Mouse (Mus musculus): ENCODE measurements around the gene Lat2.

DNA sequence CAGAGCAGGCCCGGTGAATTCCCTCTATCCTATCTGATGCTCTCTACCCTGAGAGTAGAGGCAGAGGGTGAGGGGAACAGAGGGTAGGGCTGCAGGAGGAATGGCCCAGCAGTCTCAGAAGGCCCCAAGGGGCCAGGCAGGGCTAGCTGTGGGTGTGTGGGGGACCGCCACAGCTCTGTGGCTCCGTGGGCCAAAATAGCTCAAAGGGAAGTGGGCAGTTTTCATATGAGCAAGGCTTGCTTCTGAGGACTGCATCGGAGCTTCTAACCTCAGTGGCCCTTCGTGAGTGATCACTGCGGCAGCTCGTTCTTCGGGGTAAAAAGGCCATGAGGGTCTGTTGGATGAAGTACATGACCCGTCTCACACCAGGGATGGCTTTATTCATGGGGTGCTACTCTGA, 1.1 kb downstream of the Lat2 start:
- TF ChIP-seq HCFC1 (IDR thresholded peaks at IDR 0.05; ENCODE audit: borderline replicate concordance, insufficient read depth, low read length), result no peak
- TF ChIP-seq MAFK (IDR thresholded peaks at IDR 0.05; ENCODE audit: insufficient read depth, low read depth, low read length), result no peak

All from ES-E14 (cell line).